Comparison of ENCODE assay signal across 7 mouse cellular contexts in the genomic region with DNA sequence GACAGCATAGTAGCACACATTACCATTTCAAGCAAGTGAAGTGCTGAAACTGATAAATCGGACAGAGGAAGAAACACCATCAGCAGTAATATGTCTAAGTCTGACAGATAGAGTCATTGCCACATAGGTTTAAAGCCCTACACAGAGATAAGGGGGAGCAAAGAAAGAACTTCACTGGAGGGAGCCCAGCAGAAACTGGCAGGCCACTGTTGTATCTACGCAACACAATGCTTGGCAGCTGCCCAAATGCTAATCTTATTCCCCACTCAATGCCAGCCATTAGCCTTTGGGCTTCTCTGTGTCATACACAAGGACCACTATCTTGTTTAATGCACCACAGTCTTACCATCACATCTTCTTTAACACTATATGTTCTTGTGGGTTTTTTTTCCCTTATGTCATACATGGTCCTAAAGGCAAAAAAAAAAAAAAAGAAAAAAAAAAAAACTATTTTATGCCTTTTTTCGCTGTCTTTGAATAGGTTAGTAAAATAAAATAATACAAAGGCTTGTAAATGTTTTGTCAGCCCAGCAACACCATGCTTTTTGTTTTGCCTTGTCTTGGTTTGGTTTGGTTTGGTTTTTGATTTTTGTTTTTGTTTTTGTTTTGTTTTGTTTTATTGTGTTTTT.
DNase-seq lines count a peak whose midpoint lies in the region; ATAC-seq and TF ChIP-seq lines count a peak whose summit lies in the region.

No protein-coding gene starts in this region.

- H3K9me3 ChIP-seq in kidney, embryonic 14.5 days (ENCODE audit: control insufficient read depth, low read length): no peaks in the 10 kb centered on the region

- no peaks in the 10 kb centered on the region for H3K4me1 ChIP-seq in kidney, adult 2 months (ENCODE audit: control insufficient read depth, insufficient read depth, low read length)
- no peaks in the 10 kb centered on the region for H3K4me1 ChIP-seq in kidney, embryonic 14.5 days (ENCODE audit: control insufficient read depth, insufficient read depth, low read length)

- no peak overlapping the region for H3K4me3 ChIP-seq in kidney, adult 2 months (ENCODE audit: insufficient read depth, low read depth, low read length)
- H3K4me3 ChIP-seq in kidney, embryonic 14.5 days (ENCODE audit: low read length): no peak overlapping the region

- H3K27me3 ChIP-seq in kidney, adult 2 months (replicated peaks; ENCODE audit: control insufficient read depth, insufficient read depth, low read length): no peaks in the 10 kb centered on the region
- no peaks in the 10 kb centered on the region for H3K27me3 ChIP-seq in kidney, embryonic 14.5 days (ENCODE audit: control insufficient read depth, insufficient read depth, low read length)

- H3K4me2 ChIP-seq in kidney, embryonic 14.5 days (replicated peaks; ENCODE audit: low read depth, low read length): no peak overlapping the region

- H3K36me3 ChIP-seq in kidney, adult 2 months (ENCODE audit: control insufficient read depth, insufficient read depth, low read length): no peaks in the 10 kb centered on the region
- no peaks in the 10 kb centered on the region for H3K36me3 ChIP-seq in kidney, embryonic 14.5 days (ENCODE audit: control insufficient read depth, insufficient read depth, low read length)

- no peak overlapping the region for H3K9ac ChIP-seq in kidney, embryonic 14.5 days (ENCODE audit: low read depth, low read length)

- no peak; the same call in 1 of the 2 replicates for ATAC-seq in kidney, embryonic 14.5 days (ENCODE audit: low FRiP score, low TSS enrichment)
- ATAC-seq in erythroblast, adult 5-6 weeks (replicated peaks; ENCODE audit: low FRiP score, poor library complexity, severe bottlenecking): no peak

- TF ChIP-seq POLR2A in kidney, adult 2 months (IDR thresholded peaks at IDR 0.05; ENCODE audit: low read depth, low read length): no peak

- 60% methylated on average over 3 of the region's 3 CpGs for WGBS in kidney, adult 2 months
- WGBS in kidney, embryonic 14.5 days: 75% methylated on average over 3 of the region's 3 CpGs

- TF ChIP-seq CTCF in kidney, adult 2 months (conservative IDR thresholded peaks at IDR 0.05; ENCODE audit: insufficient read depth, insufficient read length, low read depth, low read length): no peak

- H3K27ac ChIP-seq in kidney, adult 2 months (ENCODE audit: insufficient read depth, low read depth, low read length): no peak overlapping the region
- H3K27ac ChIP-seq in kidney, embryonic 14.5 days (ENCODE audit: low read depth, low read length): no peak overlapping the region

- peak; percentile 5 for DNase-seq in kidney, adult 2 months
- peak; percentile 65 for DNase-seq in adrenal gland, postnatal 10 days
- DNase-seq in gonadal fat pad, adult 2 months (ENCODE audit: low read depth): peak; percentile 12
- DNase-seq in lung, adult 18-20 months: peak; percentile 18 to 33
- no peak for DNase-seq in spleen, postnatal 14 days (ENCODE audit: low spot score in 2 of 2)

Comparison
In these comparisons a context has a peak if more than half of its experiments do, and no peak if none do; other contexts are left out.
1. DNase-seq: peak in kidney, adult 2 months (single experiment), adrenal gland, postnatal 10 days (single experiment), gonadal fat pad, adult 2 months (single experiment) and lung, adult 18-20 months (2 of 2); none in spleen, postnatal 14 days (0 of 2).